Mouse (Mus musculus) erythroblast, embryonic 14.5 days (primary cell): Measurements from ENCODE around the gene Misp. TPM values are rescaled to one million over a fixed set of nuclear protein-coding genes. Genes with fewer than 3 reads are reported as not detected.

Experiments used
- H3K27me3 ChIP-seq: 2 replicates; pipeline ENCODE4 v1.6.1; 2012; ENCODE audit warnings: inconsistent platforms; ENCODE audit not compliant: control insufficient read depth
- H3K36me3 ChIP-seq: 2 replicates; pipeline ENCODE4 v1.6.1; 2012; ENCODE audit warnings: mild to moderate bottlenecking, inconsistent platforms; ENCODE audit not compliant: control insufficient read depth
- H3K4me1 ChIP-seq: 2 replicates; pipeline ENCODE4 v1.6.1; 2012; ENCODE audit warnings: inconsistent platforms; ENCODE audit not compliant: control insufficient read depth
- H3K4me3 ChIP-seq: replicated peaks from 2 replicates; pipeline ENCODE3; 2012; ENCODE audit warnings: moderate library complexity, mild to moderate bottlenecking, inconsistent platforms
- H3K9me3 ChIP-seq: 2 replicates; pipeline ENCODE4 v1.6.1; 2012; ENCODE audit warnings: low read length, inconsistent platforms, mixed read lengths; ENCODE audit not compliant: control insufficient read depth
- GATA1 ChIP-seq: IDR thresholded peaks from 2 replicates; pipeline ENCODE4 v1.6.1; 2012; ENCODE audit warnings: low read length, inconsistent platforms, mixed read lengths
- TAL1 ChIP-seq: IDR thresholded peaks from 3 replicates; pipeline ENCODE4 v1.6.1; 2012; ENCODE audit warnings: low read length, inconsistent platforms, mixed read lengths
- polyA plus RNA-seq: library from polyadenylated mRNA; stranded (reverse); fragments of >175 nt; gene quantifications from 2 replicates; pipeline ENCODE4 v1.2.3, GENCODE M21; 2012

Misp gene
- polyA plus RNA-seq, 1 experiment, result not detected

GRCm38 (mm10) chr10:79803716-79804323 lies 17.0 kb upstream of the Misp start:
- H3K4me1 ChIP-seq, result peaks cover 34% of the 10 kb centered on the region
- no peaks in the 10 kb centered on the region for H3K9me3 ChIP-seq
- H3K36me3 ChIP-seq, result no peaks in the 10 kb centered on the region
- no peaks in the 10 kb centered on the region; the same call in 1 of the 2 replicates for H3K27me3 ChIP-seq
- H3K4me3 ChIP-seq, result no peak overlapping the region
- TF ChIP-seq TAL1 (no peak), GATA1 (no peak)

- peaks cover 37% of the 10 kb centered on the region for H3K4me1 ChIP-seq
- H3K36me3 ChIP-seq, result no peaks in the 10 kb centered on the region
- H3K27me3 ChIP-seq, result no peaks in the 10 kb centered on the region; the same call in 1 of the 2 replicates
- H3K9me3 ChIP-seq, result no peaks in the 10 kb centered on the region
- H3K4me3 ChIP-seq, result no peak overlapping the region
- TF ChIP-seq GATA1 (no peak), TAL1 (no peak)
These were observed 15.2 kb upstream of the Misp start for GRCm38 (mm10) chr10:79805636-79806035.

- Histone ChIP-seq H3K27me3 (no peaks in the 10 kb centered on the region; the same call in 1 of the 2 replicates), H3K4me3 (no peak overlapping the region), H3K4me1 (peaks cover 37% of the 10 kb centered on the region), H3K9me3 (no peaks in the 10 kb centered on the region), H3K36me3 (no peaks in the 10 kb centered on the region)
- TF ChIP-seq GATA1 (no peak), TAL1 (no peak)
These were observed 14.5 kb upstream of the Misp start for GRCm38 (mm10) chr10:79806331-79806730.

- no peak overlapping the region for H3K4me3 ChIP-seq
- H3K9me3 ChIP-seq, result no peaks in the 10 kb centered on the region
- no peaks in the 10 kb centered on the region; the same call in 1 of the 2 replicates for H3K27me3 ChIP-seq
- no peak for TF ChIP-seq TAL1
- TF ChIP-seq GATA1, result no peak
- H3K36me3 ChIP-seq, result no peaks in the 10 kb centered on the region
- peaks cover 37% of the 10 kb centered on the region for H3K4me1 ChIP-seq
These were observed 13.8 kb upstream of the Misp start for GRCm38 (mm10) chr10:79806972-79807371.

- no peaks in the 10 kb centered on the region for H3K9me3 ChIP-seq
- peaks cover 30% of the 10 kb centered on the region for H3K4me1 ChIP-seq
- H3K4me3 ChIP-seq, result no peak overlapping the region
- H3K36me3 ChIP-seq, result no peaks in the 10 kb centered on the region
- TF ChIP-seq TAL1 (no peak), GATA1 (no peak)
- H3K27me3 ChIP-seq, result no peaks in the 10 kb centered on the region; the same call in 1 of the 2 replicates
These were observed 13.0 kb upstream of the Misp start for GRCm38 (mm10) chr10:79807826-79808225.

GRCm38 (mm10) chr10:79808728-79809127 lies 12.1 kb upstream of the Misp start:
- no peak overlapping the region for H3K4me3 ChIP-seq
- H3K36me3 ChIP-seq, result no peaks in the 10 kb centered on the region
- TF ChIP-seq GATA1, result no peak
- TF ChIP-seq TAL1, result no peak
- no peaks in the 10 kb centered on the region; the same call in 1 of the 2 replicates for H3K27me3 ChIP-seq
- no peaks in the 10 kb centered on the region for H3K9me3 ChIP-seq
- H3K4me1 ChIP-seq, result peaks cover 29% of the 10 kb centered on the region

GRCm38 (mm10) chr10:79811736-79812637 lies 8.8 kb upstream of the Misp start:
- no peak overlapping the region for H3K4me3 ChIP-seq
- H3K36me3 ChIP-seq, result no peaks in the 10 kb centered on the region
- no peaks in the 10 kb centered on the region for H3K27me3 ChIP-seq
- peaks cover 16% of the 10 kb centered on the region for H3K4me1 ChIP-seq
- TF ChIP-seq GATA1, result no peak
- no peak for TF ChIP-seq TAL1
- no peaks in the 10 kb centered on the region for H3K9me3 ChIP-seq

GRCm38 (mm10) chr10:79814271-79814842 lies 6.4 kb upstream of the Misp start:
- no peak for TF ChIP-seq GATA1
- Histone ChIP-seq H3K4me1 (peaks cover 8% of the 10 kb centered on the region), H3K27me3 (no peaks in the 10 kb centered on the region), H3K9me3 (no peaks in the 10 kb centered on the region), H3K4me3 (no peak overlapping the region), H3K36me3 (no peaks in the 10 kb centered on the region)
